Mouse (Mus musculus): ENCODE data around the gene Smad9. TPM values are rescaled to one million over a fixed set of nuclear protein-coding genes. Genes with fewer than 3 reads are reported as not detected.

Gene Smad9
- polyA plus RNA-seq, 1 experiment from 2014 or later, result 1.3 TPM

- no peak overlapping the region for H3K9ac ChIP-seq (ENCODE audit: low read length)
- H3K36me3 ChIP-seq (ENCODE audit: control insufficient read depth, insufficient read depth, low read length), result peaks cover 36% of the 10 kb centered on the region
- no peak overlapping the region for H3K4me3 ChIP-seq (replicated peaks; ENCODE audit: low read length)
- no peak overlapping the region for H3K27ac ChIP-seq (ENCODE audit: low read length)
- no peak overlapping the region for H3K4me2 ChIP-seq (ENCODE audit: low read depth, low read length)
- no peaks in the 10 kb centered on the region for H3K9me3 ChIP-seq (replicated peaks; ENCODE audit: control insufficient read depth, low read length)
- H3K27me3 ChIP-seq (ENCODE audit: control insufficient read depth, insufficient read depth, low read length), result no peaks in the 10 kb centered on the region
- no peak for ATAC-seq (ENCODE audit: insufficient read depth, low FRiP score)
- H3K4me1 ChIP-seq (ENCODE audit: control insufficient read depth, insufficient read depth, low read length), result peaks cover 9% of the 10 kb centered on the region; the same call in 1 of the 2 replicates
- 89% methylated on average over 6 of the region's 6 CpGs for WGBS
Observed at GRCm38 (mm10) chr3:54728100-54728499, 27.3 kb upstream of the Smad9 start.

- H3K4me1 ChIP-seq (ENCODE audit: control insufficient read depth, insufficient read depth, low read length), result peaks cover 19% of the 10 kb centered on the region; the same call in 1 of the 2 replicates
- no peak overlapping the region for H3K9ac ChIP-seq (ENCODE audit: low read length)
- H3K4me3 ChIP-seq (replicated peaks; ENCODE audit: low read length), result no peak overlapping the region
- no peaks in the 10 kb centered on the region for H3K9me3 ChIP-seq (replicated peaks; ENCODE audit: control insufficient read depth, low read length)
- peaks cover 32% of the 10 kb centered on the region for H3K36me3 ChIP-seq (ENCODE audit: control insufficient read depth, insufficient read depth, low read length)
- H3K27me3 ChIP-seq (ENCODE audit: control insufficient read depth, insufficient read depth, low read length), result no peaks in the 10 kb centered on the region
- H3K4me2 ChIP-seq (ENCODE audit: low read depth, low read length), result no peak overlapping the region
- ATAC-seq (ENCODE audit: insufficient read depth, low FRiP score), result no peak
- H3K27ac ChIP-seq (ENCODE audit: low read length), result no peak overlapping the region
- WGBS, result 49% methylated on average over 8 of the region's 8 CpGs
Observed at GRCm38 (mm10) chr3:54731626-54732150, 23.7 kb upstream of the Smad9 start.

DNA sequence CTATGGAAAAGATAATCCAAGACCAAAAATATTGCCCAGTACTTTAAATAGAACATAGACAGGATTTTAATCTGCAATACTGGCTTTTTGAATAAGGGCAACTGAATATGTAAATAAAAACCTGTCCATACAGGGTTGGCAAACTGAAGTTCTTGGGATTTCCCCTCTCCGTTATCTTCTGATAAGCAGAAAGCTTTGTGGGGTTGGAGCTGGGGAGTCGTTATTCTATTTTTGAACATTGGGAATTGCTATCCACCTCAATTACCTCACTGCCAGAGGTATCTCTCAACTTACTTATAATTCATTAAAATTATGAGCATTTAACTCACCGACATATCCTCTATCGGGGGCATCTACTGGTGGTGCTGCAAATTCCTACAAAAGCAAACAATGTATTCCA is 23.0 kb upstream of the Smad9 start:
- H3K9ac ChIP-seq (ENCODE audit: low read length), result no peak overlapping the region
- H3K9me3 ChIP-seq (replicated peaks; ENCODE audit: control insufficient read depth, low read length), result no peaks in the 10 kb centered on the region
- no peak overlapping the region for H3K27ac ChIP-seq (ENCODE audit: low read length)
- peaks cover 27% of the 10 kb centered on the region for H3K36me3 ChIP-seq (ENCODE audit: control insufficient read depth, insufficient read depth, low read length)
- H3K4me3 ChIP-seq (replicated peaks; ENCODE audit: low read length), result no peak overlapping the region
- peaks cover 19% of the 10 kb centered on the region; the same call in 1 of the 2 replicates for H3K4me1 ChIP-seq (ENCODE audit: control insufficient read depth, insufficient read depth, low read length)
- WGBS, result 86% methylated on average over 4 of the region's 4 CpGs
- no peak overlapping the region for H3K4me2 ChIP-seq (ENCODE audit: low read depth, low read length)
- H3K27me3 ChIP-seq (ENCODE audit: control insufficient read depth, insufficient read depth, low read length), result no peaks in the 10 kb centered on the region
- ATAC-seq (ENCODE audit: insufficient read depth, low FRiP score), result no peak

DNA sequence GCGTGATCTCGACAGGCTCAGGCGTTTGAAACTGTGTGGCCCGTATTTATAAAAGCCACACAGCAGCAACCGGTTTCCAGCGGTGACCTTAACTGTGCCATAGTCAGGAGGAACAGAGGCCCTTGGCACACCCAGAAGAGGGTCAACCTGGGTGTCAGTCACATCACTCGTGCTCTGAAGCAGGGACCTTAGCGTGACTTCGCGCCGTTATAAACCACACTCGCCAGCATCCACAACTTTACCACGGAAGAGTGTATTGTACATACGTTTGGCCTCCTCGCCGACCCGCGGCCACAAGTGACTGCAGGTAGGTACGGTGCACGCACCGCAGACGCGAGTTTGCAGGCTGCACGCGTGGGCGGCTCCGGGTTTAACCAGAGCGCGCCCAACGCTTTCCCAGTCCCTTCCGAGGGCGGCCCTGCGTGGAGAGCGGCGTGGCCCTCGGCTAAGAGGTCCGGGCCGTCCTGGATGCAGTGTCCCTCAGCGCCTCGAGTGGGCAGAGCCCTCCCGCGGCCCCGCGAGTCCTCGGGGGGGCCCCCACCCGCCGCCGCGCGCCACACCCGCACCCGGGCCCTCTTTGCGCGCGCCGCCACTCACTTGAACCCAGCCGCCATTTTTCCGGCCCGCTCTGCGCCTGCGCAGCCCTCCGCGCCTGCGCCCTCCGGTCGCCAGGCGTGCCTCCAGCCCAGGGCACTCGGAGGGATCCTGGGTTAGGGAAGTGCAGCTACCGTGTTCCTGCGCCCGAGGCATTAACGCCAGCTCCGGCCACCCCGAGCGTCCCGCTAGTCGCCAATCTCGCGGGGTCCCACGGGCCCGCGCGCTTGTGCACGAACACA is 20.8 kb upstream of the Smad9 start:
- H3K36me3 ChIP-seq (ENCODE audit: control insufficient read depth, insufficient read depth, low read length), result peaks cover 13% of the 10 kb centered on the region
- peaks cover 19% of the 10 kb centered on the region; the same call in 1 of the 2 replicates for H3K4me1 ChIP-seq (ENCODE audit: control insufficient read depth, insufficient read depth, low read length)
- peak overlapping the region; percentile 90 for H3K4me3 ChIP-seq (replicated peaks; ENCODE audit: low read length)
- peak; percentile 95 for ATAC-seq (ENCODE audit: insufficient read depth, low FRiP score)
- H3K9me3 ChIP-seq (replicated peaks; ENCODE audit: control insufficient read depth, low read length), result no peaks in the 10 kb centered on the region
- H3K27ac ChIP-seq (ENCODE audit: low read length), result peak overlapping the region; percentile 100
- WGBS, result under 1% methylated on average over 83 of the region's 84 CpGs
- H3K9ac ChIP-seq (ENCODE audit: low read length), result peak overlapping the region; percentile 97
- H3K4me2 ChIP-seq (ENCODE audit: low read depth, low read length), result peak overlapping the region; percentile 84
- no peaks in the 10 kb centered on the region for H3K27me3 ChIP-seq (ENCODE audit: control insufficient read depth, insufficient read depth, low read length)

DNA sequence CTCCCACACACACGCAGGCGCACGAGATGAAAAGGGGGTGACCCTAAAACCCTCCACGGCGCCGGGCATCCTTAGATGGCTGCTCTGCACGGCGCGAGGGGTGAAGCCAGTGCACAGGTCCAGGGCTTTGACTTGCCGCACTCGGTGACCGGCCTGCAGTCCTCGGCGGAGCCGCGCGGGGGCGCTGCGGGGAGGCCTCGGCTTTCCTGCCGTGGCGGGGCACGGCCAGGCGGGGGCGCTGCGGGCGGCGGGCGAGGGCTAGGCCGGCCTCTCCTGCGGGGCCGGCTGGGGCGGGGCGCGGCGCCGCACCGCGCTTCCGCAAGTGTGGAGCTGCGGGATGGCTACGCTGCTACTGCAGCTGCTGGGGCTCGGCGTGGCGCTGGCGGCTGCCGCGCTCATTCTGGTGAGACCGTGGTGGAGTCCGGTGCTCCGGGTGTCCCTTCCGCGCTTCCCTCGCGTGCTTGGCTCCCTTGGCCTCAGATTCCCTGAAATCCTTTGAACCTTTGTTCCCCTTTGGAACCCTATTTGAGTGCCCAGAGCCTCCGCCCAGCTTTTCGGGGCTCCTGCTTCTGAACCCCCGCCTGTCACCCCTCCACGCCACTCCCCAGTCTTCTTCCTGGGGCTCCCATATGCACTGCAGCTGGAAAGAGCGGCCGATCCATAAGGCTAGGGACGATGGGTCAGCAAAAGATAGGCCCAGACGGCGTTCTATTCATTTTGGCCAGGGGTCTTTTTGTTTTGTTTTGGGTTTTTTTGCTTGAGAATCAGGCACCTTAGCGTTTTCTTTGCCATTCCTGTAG is 19.9 kb upstream of the Smad9 start, which contains the start of the genes Exosc8 and Alg5:
TSS of gene Exosc8 (minus strand) at position 147 of the 800 bp plus-strand sequence.
TSS of gene Alg5 (plus strand) at position 293 of the 800 bp plus-strand sequence.
- Histone ChIP-seq H3K4me1 (ENCODE audit: control insufficient read depth, insufficient read depth, low read length) (peaks cover 19% of the 10 kb centered on the region; the same call in 1 of the 2 replicates), H3K4me3 (replicated peaks; ENCODE audit: low read length) (peak within 1 kb of the TSS; percentile 90), H3K4me2 (ENCODE audit: low read depth, low read length) (peak within 1 kb of the TSS; percentile 84), H3K27me3 (ENCODE audit: control insufficient read depth, insufficient read depth, low read length) (no peaks in the 10 kb centered on the region), H3K36me3 (ENCODE audit: control insufficient read depth, insufficient read depth, low read length) (peaks cover 5% of the 10 kb centered on the region), H3K9ac (ENCODE audit: low read length) (peak within 1 kb of the TSS; percentile 97), H3K9me3 (replicated peaks; ENCODE audit: control insufficient read depth, low read length) (no peaks in the 10 kb centered on the region), H3K27ac (ENCODE audit: low read length) (peak within 1 kb of the TSS; percentile 100)
- peak; percentile 90 for ATAC-seq (ENCODE audit: insufficient read depth, low FRiP score)
- under 1% methylated on average over 64 of the region's 65 CpGs for WGBS

DNA sequence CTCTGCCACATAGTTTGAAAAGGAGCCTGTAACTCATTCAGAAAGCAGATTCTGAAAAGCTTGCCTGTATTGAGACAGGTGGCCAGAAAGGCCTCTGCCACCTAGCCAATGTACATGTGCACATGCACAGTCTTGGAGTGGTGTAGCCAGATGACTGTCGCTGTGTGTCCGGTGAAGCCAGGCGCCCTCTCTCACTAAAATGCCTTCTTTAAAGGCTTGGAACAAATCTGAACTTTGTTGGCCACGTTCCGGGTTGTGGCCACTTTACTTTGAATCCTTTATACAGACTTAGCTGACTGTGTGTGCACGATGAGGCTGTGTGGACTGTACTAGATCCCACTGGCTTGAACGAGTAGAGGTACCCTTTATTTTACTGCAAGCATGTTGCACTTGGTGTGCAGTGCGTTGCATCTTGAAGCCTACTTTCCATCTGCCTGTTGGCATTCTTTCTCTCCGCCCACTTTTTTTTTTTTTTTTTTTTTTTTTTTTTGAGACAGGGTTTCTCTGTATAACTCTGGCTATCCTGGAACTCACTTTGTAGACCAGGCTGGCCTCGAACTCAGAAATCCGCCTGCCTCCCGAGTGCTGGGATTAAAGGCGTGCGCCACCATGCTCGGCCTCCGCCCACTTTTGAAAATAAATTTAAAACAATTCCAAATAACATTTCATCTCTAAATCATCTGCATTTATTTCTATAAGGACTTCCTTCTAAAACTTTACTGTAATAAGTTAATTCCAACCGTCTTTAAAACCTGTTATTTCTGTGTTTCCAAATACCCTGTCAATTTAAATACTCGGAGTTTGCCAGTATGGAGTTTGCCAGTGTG is 19.1 kb upstream of the Smad9 start:
- H3K4me1 ChIP-seq (ENCODE audit: control insufficient read depth, insufficient read depth, low read length), result peaks cover 19% of the 10 kb centered on the region; the same call in 1 of the 2 replicates
- H3K27me3 ChIP-seq (ENCODE audit: control insufficient read depth, insufficient read depth, low read length), result no peaks in the 10 kb centered on the region
- peaks cover 3% of the 10 kb centered on the region for H3K36me3 ChIP-seq (ENCODE audit: control insufficient read depth, insufficient read depth, low read length)
- H3K9ac ChIP-seq (ENCODE audit: low read length), result peak overlapping the region; percentile 97
- peak overlapping the region; percentile 84 for H3K4me2 ChIP-seq (ENCODE audit: low read depth, low read length)
- no peak for ATAC-seq (ENCODE audit: insufficient read depth, low FRiP score)
- no peaks in the 10 kb centered on the region for H3K9me3 ChIP-seq (replicated peaks; ENCODE audit: control insufficient read depth, low read length)
- H3K27ac ChIP-seq (ENCODE audit: low read length), result peak overlapping the region; percentile 100
- 49% methylated on average over 18 of the region's 18 CpGs for WGBS
- peak overlapping the region; percentile 90 for H3K4me3 ChIP-seq (replicated peaks; ENCODE audit: low read length)

- H3K9me3 ChIP-seq (replicated peaks; ENCODE audit: control insufficient read depth, low read length), result no peaks in the 10 kb centered on the region
- H3K4me3 ChIP-seq (replicated peaks; ENCODE audit: low read length), result no peak overlapping the region
- no peak overlapping the region for H3K9ac ChIP-seq (ENCODE audit: low read length)
- no peak for ATAC-seq (ENCODE audit: insufficient read depth, low FRiP score)
- H3K27me3 ChIP-seq (ENCODE audit: control insufficient read depth, insufficient read depth, low read length), result no peaks in the 10 kb centered on the region
- H3K27ac ChIP-seq (ENCODE audit: low read length), result no peak overlapping the region
- peaks cover 12% of the 10 kb centered on the region for H3K36me3 ChIP-seq (ENCODE audit: control insufficient read depth, insufficient read depth, low read length)
- peaks cover 14% of the 10 kb centered on the region; the same call in 1 of the 2 replicates for H3K4me1 ChIP-seq (ENCODE audit: control insufficient read depth, insufficient read depth, low read length)
- 90% methylated on average over 8 of the region's 8 CpGs for WGBS
- H3K4me2 ChIP-seq (ENCODE audit: low read depth, low read length), result no peak overlapping the region
Observed at GRCm38 (mm10) chr3:54737317-54737716, 18.1 kb upstream of the Smad9 start.

DNA sequence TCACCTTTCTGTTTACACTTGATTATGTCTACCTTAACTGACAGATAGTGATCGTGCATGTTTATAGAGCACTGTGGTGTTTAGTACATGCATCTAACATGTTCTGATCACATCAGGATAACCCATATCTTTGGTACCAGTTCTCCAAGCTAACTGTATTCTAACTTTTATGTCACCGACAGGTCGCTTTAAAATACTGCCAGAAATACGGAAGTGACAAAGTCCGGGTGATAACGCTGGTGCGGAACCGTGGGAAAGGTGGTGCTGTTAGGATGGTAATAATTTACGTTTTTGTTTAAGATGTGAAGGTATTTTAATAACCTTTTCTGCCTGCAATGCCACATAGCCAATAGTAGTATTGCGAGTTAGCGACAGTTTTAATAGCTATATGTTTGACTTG is 13.4 kb upstream of the Smad9 start:
- H3K9me3 ChIP-seq (replicated peaks; ENCODE audit: control insufficient read depth, low read length), result no peaks in the 10 kb centered on the region
- no peaks in the 10 kb centered on the region for H3K4me1 ChIP-seq (ENCODE audit: control insufficient read depth, insufficient read depth, low read length)
- WGBS, result 93% methylated on average over 11 of the region's 11 CpGs
- H3K9ac ChIP-seq (ENCODE audit: low read length), result no peak overlapping the region
- peaks cover 43% of the 10 kb centered on the region for H3K36me3 ChIP-seq (ENCODE audit: control insufficient read depth, insufficient read depth, low read length)
- no peaks in the 10 kb centered on the region for H3K27me3 ChIP-seq (ENCODE audit: control insufficient read depth, insufficient read depth, low read length)
- H3K4me3 ChIP-seq (replicated peaks; ENCODE audit: low read length), result no peak overlapping the region
- H3K27ac ChIP-seq (ENCODE audit: low read length), result no peak overlapping the region
- no peak overlapping the region for H3K4me2 ChIP-seq (ENCODE audit: low read depth, low read length)
- no peak for ATAC-seq (ENCODE audit: insufficient read depth, low FRiP score)
